Mouse (Mus musculus): Measurements from ENCODE around the gene March8.

- TF ChIP-seq CTCF (IDR thresholded peaks at IDR 0.05; ENCODE audit: extremely low read depth, insufficient read depth, insufficient read length, insufficient replicate concordance) (no peak), POLR2A (IDR thresholded peaks at IDR 0.05; ENCODE audit: low read depth, low read length) (no peak)
These were observed 374 bp upstream of the March8 start for GRCm38 (mm10) chr6:116337466-116337834.

All from spleen, adult 2 months (tissue).